Mouse (Mus musculus) macrophage (primary cell): Measurements from ENCODE around the gene Gcsh. TPM values are rescaled to one million over a fixed set of nuclear protein-coding genes. Genes with fewer than 3 reads are reported as not detected.

Source experiments
- H3K27ac ChIP-seq: fragments of 350-480 bp; formaldehyde crosslinking; 2 replicates; pipeline ENCODE4 v1.9.0; 2021
- H3K36me3 ChIP-seq: fragments of 350-480 bp; formaldehyde crosslinking; 2 replicates; pipeline ENCODE4 v1.9.0; 2021; ENCODE audit errors: inconsistent target
- H3K4me3 ChIP-seq: fragments of 350-480 bp; formaldehyde crosslinking; 2 replicates; pipeline ENCODE4 v1.9.0; 2021; ENCODE audit errors: inconsistent target
- H3K79me2 ChIP-seq: fragments of 350-480 bp; formaldehyde crosslinking; 2 replicates; pipeline ENCODE4 v1.9.0; 2021; ENCODE audit errors: inconsistent target
- WGBS: methylation state at CpG from one replicate; pipeline ENCODE4 v1.1.7; 2026; ENCODE audit warnings: inconsistent platforms; ENCODE audit not compliant: missing documents; 5-methylcytosine and 5-hydroxymethylcytosine counted together
- polyA plus RNA-seq: library from polyadenylated mRNA; stranded (reverse); fragments of 250-400 nt; gene quantifications from 3 replicates; pipeline ENCODE4 v1.2.4, GENCODE M21; 2018; ENCODE audit warnings: inconsistent platforms

Gene Gcsh
- polyA plus RNA-seq, 1 experiment from 2014 or later, result 34.5 TPM

GRCm38 (mm10) chr8:116946851-116947250, 46.5 kb downstream of the Gcsh start:
- H3K27ac ChIP-seq, result peak overlapping the region; percentile 73
- peak overlapping the region; percentile 21; the same call in 1 of the 2 replicates for H3K4me3 ChIP-seq
- no peaks in the 10 kb centered on the region for H3K36me3 ChIP-seq
- WGBS, result 87% methylated on average over 6 of the region's 6 CpGs
- peaks cover 74% of the 10 kb centered on the region for H3K79me2 ChIP-seq

DNA sequence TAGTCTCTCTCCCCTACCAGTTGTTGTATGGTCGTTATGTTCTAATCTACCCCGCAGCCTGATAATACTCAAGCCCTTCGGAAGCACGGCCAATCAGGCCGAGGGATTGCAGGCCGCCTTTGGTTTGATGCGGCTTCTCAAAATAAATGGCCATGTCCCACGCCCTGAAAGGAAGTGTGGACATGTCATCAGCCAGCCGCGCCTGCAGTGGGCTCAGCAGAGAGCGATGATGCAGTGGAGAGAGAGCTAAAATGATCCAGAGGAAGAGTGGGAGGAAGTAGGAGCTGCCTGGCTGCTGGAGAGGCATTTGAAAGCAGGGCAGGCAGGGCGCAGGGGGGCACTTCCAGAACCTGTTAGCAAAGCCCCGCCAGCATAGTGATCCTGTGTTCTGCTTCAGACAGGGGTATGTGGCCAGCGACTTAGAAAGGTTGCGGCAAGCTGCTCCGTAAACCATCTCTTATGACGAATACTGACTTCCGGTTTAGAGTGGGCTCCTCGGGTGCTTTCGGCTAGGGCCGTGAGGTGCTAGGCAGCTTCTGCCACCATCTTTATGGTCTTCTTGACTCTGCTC, 47.0 kb downstream of the Gcsh start:
- 45% methylated on average over 21 of the region's 21 CpGs for WGBS
- H3K4me3 ChIP-seq, result peak overlapping the region; percentile 21; the same call in 1 of the 2 replicates
- peak overlapping the region; percentile 73 for H3K27ac ChIP-seq
- H3K79me2 ChIP-seq, result peaks cover 70% of the 10 kb centered on the region
- H3K36me3 ChIP-seq, result no peaks in the 10 kb centered on the region

GRCm38 (mm10) chr8:116945169-116945910, 48.0 kb downstream of the Gcsh start:
- Histone ChIP-seq H3K27ac (peak overlapping the region; percentile 73), H3K4me3 (no peak overlapping the region), H3K79me2 (peaks cover 67% of the 10 kb centered on the region), H3K36me3 (no peaks in the 10 kb centered on the region)
- 91% methylated on average over 9 of the region's 9 CpGs for WGBS

DNA sequence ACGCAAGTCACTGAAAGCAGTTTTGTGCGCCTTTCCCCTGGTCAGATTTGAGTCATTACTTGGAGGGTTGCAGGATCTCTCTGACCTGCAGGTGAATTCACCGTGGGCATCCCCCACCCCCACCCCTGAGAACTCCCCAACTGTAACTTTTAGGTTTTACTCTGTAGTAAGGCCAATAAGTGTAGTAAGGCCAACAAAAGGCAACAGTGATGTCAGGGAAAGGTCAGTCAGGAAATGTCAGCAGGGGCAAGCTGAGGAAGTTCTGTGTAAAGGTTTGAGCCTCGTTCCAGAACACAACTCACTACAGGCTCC, 49.0 kb downstream of the Gcsh start:
- WGBS, result 6% methylated on average over 4 of the region's 4 CpGs
- Histone ChIP-seq H3K4me3 (peak overlapping the region; percentile 61), H3K27ac (peak overlapping the region; percentile 10; the same call in 1 of the 2 replicates), H3K36me3 (no peaks in the 10 kb centered on the region), H3K79me2 (peaks cover 57% of the 10 kb centered on the region)

DNA sequence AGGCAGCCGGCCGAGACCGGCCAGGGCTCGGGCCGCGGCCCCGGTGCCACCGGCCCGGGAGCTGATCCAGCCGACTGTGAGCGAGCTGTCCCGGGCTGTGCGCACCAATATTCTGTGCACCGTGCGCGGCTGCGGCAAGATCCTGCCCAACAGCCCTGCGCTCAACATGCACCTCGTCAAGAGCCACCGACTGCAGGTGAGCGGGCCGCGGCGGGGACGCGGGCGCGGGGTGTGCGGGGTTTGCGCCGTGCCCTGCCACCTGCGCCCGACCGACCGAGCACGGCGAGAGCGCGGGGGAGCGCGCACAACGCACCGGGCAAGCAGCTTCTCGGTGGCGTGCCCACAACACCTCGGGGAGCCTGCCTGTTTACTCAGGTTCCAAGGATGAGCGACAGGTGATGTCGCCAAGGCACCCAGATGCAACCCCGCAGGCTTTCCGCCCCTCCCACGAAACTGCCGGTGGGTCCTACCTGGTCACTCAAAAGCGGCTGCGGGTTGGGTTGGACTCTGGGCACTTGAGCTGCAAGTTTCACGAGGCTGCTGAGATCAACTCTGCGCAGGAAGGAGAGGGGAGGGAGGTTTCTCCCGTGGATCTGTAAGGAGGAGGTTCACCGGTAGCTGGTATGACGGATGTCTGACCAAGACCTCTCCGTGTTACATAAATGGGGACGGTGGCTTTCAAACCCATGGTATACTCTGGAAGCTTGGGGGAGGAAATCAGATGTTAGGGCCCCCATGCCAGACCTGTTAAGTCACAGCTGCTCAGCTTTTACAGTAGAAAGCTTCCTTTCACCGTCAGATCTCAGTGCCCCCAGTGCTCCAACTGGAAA, 49.6 kb downstream of the Gcsh start:
- Histone ChIP-seq H3K27ac (peak overlapping the region; percentile 10; the same call in 1 of the 2 replicates), H3K36me3 (no peaks in the 10 kb centered on the region), H3K4me3 (peak overlapping the region; percentile 61), H3K79me2 (peaks cover 51% of the 10 kb centered on the region)
- WGBS, result under 1% methylated on average over 55 of the region's 62 CpGs

DNA sequence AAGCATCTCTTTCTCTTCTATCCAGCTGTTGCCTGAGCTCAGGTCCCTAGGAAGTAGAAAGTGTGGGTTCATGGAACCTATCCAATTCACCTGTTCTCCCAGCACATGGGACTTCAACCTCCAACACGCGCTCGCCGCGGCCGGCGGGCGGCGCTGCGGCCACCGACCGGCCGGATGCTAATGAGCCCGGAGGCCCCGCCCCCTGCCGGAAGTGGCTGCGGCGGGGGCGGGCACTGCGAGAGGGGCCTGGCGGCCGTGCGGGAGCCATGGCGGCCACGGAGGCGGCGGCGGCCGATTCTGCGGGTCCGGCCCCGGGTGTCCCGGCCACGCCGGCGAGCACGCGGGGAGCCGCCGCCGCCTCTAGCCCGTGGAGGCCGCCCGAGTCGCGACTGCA, 50.2 kb downstream of the Gcsh start, which contains the start of gene Atmin:
Gene Atmin, plus strand, starts transcription at position 233 of the 394 bp plus-strand sequence.
- H3K36me3 ChIP-seq, result no peaks in the 10 kb centered on the region
- H3K27ac ChIP-seq, result peak within 1 kb of the TSS; percentile 10; the same call in 1 of the 2 replicates
- under 1% methylated on average over 46 of the region's 46 CpGs for WGBS
- peaks cover 45% of the 10 kb centered on the region for H3K79me2 ChIP-seq
- peak within 1 kb of the TSS; percentile 61 for H3K4me3 ChIP-seq

- Histone ChIP-seq H3K4me3 (no peak overlapping the region), H3K36me3 (no peaks in the 10 kb centered on the region), H3K27ac (no peak overlapping the region), H3K79me2 (peaks cover 38% of the 10 kb centered on the region)
- 83% methylated on average over 12 of the region's 12 CpGs for WGBS
These were observed 50.9 kb downstream of the Gcsh start for GRCm38 (mm10) chr8:116942284-116943058.

GRCm38 (mm10) chr8:116935506-116935905, 57.8 kb downstream of the Gcsh start:
- Histone ChIP-seq H3K36me3 (no peaks in the 10 kb centered on the region), H3K27ac (no peak overlapping the region), H3K4me3 (no peak overlapping the region), H3K79me2 (no peaks in the 10 kb centered on the region)
- WGBS, result 88% methylated on average over 6 of the region's 6 CpGs

DNA sequence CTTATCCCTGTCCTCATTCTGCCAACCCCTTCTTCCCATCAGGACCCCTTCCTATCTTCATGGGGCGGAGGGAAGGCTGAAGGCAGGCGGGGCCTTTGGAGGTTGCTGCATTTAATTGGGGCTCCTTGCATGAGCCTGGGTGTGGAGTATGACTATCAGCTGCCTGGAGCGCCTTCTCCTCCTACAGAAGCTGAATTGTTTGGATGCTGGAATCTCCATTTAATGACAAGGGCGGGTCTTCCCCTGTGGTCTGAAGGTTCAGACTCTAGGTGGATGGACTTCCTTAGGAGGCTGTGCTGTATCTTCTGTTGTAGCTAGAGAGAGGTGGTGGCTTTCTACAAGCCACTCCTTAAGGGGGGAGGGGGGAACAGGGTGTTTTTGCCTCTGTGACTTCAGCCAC, 58.4 kb downstream of the Gcsh start:
- H3K27ac ChIP-seq, result no peak overlapping the region
- H3K36me3 ChIP-seq, result no peaks in the 10 kb centered on the region
- 95% methylated on average over 4 of the region's 4 CpGs for WGBS
- no peak overlapping the region for H3K4me3 ChIP-seq
- H3K79me2 ChIP-seq, result no peaks in the 10 kb centered on the region

Other genes starting within 250 kb of the Gcsh start
- gene Cmc2, start 72.1 kb downstream of the Gcsh start, polyA plus RNA-seq, result 7.6 to 14.5 TPM (median 13.8 TPM) in 3 replicates
- gene Cenpn, start 71.8 kb downstream of the Gcsh start, polyA plus RNA-seq, result 2.0 to 6.7 TPM (median 4.5 TPM) in 3 replicates
- 13.1 to 14.3 TPM (median 13.5 TPM) in 3 replicates for gene Atmin, start 50.1 kb downstream of the Gcsh start, polyA plus RNA-seq
- gene 1700030J22Rik, start 14.6 kb downstream of the Gcsh start, polyA plus RNA-seq, result 0.57 to 1.3 TPM (median 0.98 TPM) in 3 replicates
- gene Pkd1l2, start 88.9 kb upstream of the Gcsh start, polyA plus RNA-seq, result 0.11 to 0.34 TPM (median 0.20 TPM) in 3 replicates
- gene Bco1, start 102.3 kb upstream of the Gcsh start, polyA plus RNA-seq, result not detected in 3 replicates
- 3.9 to 4.5 TPM (median 4.4 TPM) in 3 replicates for gene Gan, start 164.6 kb upstream of the Gcsh start, polyA plus RNA-seq